Mouse (Mus musculus): ENCODE measurements around the gene Fscn3.

Fscn3 gene

DNA sequence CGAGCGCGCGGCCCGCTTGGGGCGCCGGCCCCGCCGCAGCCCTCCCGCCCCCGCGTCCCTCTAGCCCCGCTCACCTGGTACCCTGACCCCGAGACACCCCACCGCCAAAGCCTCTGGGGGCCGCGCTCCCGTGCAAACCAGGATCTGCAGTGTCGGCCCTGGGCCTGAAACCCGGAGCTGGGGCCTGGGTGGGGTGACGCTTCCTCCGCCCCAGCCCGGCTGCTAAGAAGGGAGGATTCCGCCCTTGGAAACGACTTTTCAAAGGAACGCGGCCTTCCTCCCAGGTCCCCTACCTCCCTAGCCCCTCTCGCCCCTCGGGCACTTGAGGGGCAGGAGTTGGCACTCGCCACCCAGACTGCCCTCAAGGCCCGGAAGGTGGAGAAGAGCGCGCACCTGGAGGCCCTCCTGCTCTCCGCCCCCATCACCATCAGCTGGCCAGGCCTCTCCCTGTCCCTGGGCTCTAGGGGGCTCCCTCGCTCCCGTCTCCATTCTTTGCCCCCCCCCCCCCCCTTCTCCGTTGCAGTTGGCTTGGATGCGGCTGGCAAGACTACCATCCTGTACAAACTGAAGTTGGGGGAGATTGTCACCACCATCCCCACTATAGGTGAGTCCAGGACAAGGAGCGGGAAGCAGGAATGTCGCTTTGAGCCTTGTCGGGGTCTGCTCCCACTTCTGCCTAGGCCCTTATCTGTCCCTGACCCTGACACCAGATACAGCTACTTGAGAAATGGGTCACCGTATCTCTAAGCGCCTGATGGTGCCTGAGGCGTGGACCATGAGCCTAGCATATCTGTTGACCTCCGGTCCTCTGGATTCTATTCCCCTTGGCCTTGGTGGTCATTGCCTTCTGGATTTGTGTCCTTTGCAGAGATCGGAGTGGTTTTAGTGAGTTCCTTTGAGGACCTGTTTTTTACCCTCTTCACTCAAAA lies 3.6 kb upstream of the Fscn3 start:
- in situ Hi-C loops (cut with MboI, MseI): loop anchor here (25.0 kb wide), 1 partner anchor 762 kb away; no protein-coding TSS in a partner anchor

DNA sequence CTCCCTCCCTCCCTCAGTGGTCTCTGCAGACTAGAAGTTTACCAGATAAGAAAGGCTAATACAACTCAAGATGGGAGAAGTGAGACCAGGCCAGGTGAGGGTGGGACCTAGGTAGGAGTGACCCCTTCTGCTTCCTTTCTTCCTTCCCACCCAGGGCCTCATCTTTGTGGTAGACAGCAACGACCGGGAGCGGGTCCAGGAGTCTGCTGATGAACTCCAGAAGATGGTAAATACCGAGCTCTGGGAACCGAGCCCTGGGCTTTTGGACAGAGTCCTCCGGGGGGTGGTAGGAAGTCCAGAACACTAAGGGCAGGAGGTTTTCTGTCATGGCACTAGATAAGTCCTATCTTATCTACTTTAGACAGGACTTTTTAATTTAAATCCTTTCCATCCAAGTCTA lies 2.6 kb upstream of the Fscn3 start:
- in situ Hi-C loops (cut with MboI, MseI): loop anchor here (5.0 kb wide), 1 partner anchor 52 kb away; the partner anchor contains the start of gene Snd1

DNA sequence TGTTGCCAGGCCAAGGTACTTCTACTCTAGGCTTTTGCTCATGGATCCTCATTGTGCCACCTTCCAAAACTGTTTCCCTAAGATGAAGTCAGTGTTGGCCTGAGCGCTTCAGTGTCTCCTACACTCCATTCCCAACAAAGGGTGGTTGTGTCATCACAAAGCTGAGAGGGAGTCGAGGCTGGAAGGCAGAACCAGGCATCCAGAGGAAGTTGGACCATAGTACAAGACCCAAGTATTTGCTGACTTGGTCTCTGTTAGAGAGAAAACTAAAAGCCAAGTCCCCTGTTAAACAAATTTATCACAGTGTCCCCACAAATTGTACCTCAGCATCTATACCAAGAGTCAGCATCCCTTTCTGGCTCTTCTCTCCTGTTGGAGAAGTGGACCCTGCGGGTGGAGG lies 701 bp downstream of the Fscn3 start, which contains the start of gene Gcc1:
Gcc1 (minus strand) TSS at position 101 of the 400 bp plus-strand sequence.
- in situ Hi-C loops (cut with MboI, MseI): loop anchor here (5.0 kb wide), 1 partner anchor 49 kb away; the partner anchor contains the start of gene Snd1

DNA sequence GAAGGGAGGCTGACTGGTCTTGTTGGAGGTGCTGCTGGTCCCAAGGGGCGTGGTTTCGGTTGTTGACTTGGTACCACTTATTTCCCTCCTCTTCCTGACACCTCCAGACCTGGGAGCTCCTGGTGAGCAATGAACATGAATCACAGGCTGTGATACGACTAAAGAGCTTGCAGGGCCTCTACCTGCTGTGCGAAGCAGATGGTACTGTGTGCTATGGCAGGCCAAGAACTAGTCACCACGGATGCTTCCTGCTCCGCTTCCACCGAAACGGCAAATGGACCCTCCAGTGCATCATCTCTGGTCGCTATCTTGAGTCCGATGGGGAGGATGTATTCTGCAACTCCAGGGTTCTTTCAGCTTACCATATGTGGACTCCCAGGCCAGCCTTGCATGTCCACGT lies 2.3 kb downstream of the Fscn3 start:
- in situ Hi-C loops (cut with MboI, MseI): loop anchor here (5.0 to 10.0 kb wide), 2 partner anchors 47 to 575 kb away; partner anchors contain the start of gene Snd1

DNA sequence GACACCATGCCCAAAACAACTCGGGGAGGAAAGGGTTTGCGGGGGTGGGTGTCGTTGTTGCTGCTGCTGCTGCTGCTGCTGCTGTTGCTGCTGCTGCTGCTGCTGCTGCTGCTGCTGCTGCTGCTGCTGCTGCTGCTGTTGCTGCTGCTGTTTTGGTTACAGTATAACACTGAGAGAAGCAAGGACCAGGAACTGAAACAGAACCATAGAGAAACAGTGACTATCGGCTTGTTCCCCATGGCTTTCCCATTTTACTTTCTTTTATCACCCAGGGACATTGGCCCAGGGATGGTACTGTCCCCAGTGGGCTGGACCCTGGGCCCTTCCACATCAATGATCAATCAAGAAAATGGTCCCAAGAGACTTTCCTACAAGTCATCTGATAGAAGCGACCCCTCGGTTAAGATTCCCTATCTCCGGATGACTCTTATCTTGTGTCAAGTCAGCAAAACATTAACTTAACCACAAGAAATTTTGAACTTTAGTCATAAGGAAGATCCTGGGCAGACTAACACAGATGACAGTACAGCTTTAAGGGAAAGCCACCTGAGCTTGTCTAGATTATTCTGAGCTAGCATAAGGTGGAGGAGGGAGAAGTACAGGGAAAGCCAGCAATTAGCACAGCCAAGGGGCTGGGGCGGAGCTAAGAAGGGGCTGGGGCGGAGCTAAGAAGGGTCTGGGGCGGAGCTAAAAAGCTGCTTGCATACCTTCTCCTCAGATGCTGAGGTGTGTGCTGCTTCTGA lies 3.4 kb downstream of the Fscn3 start:
- in situ Hi-C loops (cut with MboI, MseI): loop anchor here (10.0 kb wide), 1 partner anchor 574 kb away; no protein-coding TSS in a partner anchor

DNA sequence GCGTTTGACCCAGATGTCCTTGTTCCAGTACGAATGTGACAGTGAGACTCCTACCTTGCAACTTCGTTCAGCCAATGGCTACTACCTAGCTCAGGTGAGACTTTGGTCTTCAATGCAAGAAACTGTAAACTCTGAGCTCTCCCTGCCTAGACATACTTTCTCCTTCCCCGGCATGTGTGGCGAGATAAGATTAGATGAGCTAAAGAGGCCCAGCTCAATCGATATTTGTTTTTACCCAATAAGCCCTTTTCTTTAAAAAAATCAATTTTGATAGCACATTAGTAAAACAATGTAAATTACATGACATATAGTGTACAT lies 3.9 kb downstream of the Fscn3 start:
- in situ Hi-C loops (cut with MboI, MseI): loop anchor here (10.0 kb wide), 1 partner anchor 573 kb away; no protein-coding TSS in a partner anchor

DNA sequence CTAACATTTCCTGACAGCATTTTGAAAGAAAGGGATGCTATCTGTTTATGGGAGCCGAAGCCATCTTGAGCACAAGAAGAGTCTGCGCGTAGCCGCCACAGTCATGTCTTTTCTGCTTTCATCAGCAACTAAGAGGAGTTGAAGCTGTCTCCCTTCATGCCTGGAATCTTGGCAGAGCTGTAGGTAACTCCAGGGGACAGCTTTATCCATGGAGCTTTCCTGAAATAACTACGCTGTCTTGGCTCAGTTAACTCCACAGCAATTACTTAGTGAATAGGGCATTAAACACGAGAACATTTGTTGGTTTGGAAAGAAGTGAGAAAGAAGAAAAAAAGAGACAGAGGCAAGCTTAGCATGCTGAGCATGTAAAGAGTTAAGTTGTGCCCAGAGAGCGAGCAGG lies 20.3 kb downstream of the Fscn3 start:
- in situ Hi-C loops (cut with MboI, MseI): no loop called here

DNA sequence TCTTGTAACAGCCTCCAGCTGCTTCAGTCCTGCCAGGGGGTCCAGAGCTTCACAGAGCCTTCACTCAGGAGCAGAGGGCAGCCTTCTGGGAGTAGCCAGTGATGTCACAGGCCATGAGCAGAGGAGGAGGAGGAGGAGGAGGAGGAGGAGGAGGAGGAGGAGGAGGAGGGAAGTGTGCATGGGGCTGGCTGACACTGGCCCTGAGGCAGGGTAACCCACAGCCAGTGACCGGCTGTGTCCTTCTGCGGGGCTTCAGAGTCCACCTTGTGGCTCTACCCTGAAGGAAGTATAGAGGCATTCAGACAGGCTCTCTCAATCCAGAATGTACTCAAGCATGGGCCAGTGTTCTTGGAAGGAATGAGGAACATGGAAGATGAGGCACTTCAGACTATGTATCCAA lies 21.7 kb downstream of the Fscn3 start, which contains the start of gene Pax4:
Pax4 (minus strand) TSS at position 101 of the 400 bp plus-strand sequence.
- in situ Hi-C loops (cut with MboI, MseI): no loop called here

DNA sequence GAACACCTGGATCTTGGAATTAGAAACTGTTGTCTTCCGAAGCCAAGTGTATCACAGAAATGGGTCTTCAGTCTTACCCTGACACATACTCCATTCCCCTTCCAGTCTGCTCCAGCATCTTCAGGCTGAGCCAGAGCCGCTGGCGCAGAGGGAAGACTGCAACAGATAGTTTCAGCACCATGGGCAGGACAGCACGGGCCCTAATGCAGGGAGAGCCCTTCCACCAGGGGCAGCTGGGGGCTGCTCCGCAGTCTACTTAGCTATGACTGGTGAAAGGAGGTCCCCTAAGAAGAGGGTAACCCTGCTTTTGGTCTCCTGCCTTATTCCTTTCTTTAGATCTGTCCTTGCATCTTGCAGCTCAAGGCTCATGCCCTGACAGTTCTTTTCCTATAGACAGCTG lies 22.9 kb downstream of the Fscn3 start:
- in situ Hi-C loops (cut with MboI, MseI): loop anchor here (10.0 kb wide), 1 partner anchor 654 kb away; no protein-coding TSS in a partner anchor

DNA sequence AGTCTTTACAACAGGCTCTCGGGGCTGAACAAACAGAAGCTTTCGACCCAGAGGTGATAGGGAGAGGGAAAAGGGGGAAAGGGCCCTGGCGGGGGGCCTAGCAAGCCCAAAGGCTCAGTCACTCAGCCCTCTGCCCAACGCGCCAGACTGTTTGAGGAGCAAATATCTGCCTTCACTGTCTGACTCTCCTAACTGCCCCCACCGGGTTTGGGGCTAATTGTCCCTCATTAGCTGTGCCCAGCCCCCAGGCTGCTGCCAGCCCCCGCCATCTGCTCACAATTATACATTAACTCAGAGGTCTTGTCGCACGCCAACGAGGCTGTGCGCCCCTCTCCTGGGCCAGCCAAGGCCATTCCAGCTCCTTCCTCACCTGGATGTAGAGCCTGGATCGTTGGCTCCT lies 23.4 kb downstream of the Fscn3 start:
- in situ Hi-C loops (cut with MboI, MseI): loop anchor here (10.0 kb wide), 1 partner anchor 654 kb away; no protein-coding TSS in a partner anchor

DNA sequence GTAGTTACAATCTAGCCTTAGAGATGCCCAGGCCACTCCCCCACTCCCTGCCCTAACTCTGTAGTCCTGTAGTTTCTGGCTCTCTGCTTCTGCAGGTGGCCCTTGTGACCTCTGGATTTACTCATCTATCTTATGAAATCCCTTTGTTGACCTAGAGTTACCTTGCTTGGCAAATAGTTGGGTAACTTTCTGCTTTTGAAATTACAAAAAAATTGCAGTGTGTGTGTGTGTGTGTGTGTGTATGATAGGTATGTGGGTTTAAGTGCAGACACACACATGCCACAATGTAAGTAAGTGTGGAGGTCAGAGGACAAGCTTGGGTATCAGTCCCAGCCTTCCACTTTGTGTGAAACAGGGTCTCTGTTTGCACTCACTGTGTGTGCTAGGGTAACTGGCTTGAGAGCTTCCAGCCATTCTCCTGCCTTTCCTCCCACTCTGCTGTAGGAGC lies 31.7 kb downstream of the Fscn3 start:
- in situ Hi-C loops (cut with MboI, MseI): loop anchor here (10.0 kb wide), 1 partner anchor 646 kb away; no protein-coding TSS in a partner anchor

DNA sequence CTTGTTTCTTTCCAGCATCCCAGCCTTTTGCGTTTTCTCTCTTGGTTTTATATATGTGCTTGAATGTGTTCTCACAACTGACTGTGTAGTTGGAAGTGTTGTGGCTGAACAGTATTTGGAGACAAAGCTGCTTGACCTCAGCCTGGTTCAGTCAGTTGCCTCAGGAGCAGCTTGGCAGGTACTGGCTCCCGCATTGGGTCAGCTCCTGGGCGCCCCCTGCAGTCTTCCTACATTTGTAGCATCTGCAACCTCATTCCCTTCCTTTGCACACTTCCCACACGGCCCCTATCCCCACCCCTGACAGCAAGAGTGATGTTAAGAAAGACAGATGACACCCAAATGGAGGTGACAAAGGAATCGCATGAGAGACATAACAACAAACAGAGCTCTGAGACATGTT lies 32.9 kb downstream of the Fscn3 start:
- in situ Hi-C loops (cut with MboI, MseI): no loop called here

DNA sequence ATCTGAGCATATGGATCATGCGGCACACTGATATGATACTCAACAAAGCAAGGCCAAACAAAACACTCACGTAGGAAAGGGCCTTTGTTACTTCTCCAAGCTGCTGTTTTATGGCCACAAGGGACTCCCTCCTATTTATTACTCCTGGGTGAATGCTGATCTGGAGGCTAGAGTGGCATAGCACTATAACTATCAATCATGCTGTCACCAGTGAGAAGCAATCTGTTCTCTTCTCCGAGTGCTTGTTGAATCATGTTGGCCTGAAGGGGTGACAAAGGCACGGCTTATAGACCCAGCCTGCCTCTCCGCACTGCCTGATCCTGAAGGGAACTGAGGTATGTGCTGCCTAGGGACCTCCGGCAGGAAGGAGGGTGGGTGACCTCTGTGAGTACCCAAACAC lies 37.0 kb downstream of the Fscn3 start:
- in situ Hi-C loops (cut with MboI, MseI): no loop called here

DNA sequence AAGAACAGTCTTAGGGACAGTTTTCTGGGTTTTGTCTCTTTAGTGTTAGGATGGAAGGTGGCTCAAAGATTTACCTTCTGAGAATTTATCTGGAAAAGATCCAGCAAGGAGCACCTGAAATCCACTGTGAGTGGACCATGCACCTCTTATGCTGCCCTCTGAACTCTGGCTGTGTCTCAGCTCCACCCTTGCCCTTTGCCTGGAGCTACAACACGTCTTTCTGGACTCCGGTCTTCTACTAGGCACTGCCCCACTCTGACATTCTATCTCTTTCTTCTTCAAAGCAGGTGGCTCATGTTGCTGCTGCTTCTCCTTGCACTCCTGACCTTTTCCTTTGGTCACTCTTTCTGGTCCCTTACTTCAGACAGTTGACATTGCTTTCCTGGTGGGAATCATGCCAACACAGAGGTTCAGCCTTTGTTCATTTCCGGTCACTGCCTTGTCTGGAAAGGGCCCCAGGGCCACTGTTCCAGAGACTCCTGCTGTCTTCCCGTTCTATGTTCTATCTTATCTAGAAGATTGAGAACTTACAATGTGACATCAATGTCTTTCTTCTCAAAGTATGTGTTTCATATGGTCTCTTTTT lies 42.5 kb downstream of the Fscn3 start:
- in situ Hi-C loops (cut with MboI, MseI): no loop called here

DNA sequence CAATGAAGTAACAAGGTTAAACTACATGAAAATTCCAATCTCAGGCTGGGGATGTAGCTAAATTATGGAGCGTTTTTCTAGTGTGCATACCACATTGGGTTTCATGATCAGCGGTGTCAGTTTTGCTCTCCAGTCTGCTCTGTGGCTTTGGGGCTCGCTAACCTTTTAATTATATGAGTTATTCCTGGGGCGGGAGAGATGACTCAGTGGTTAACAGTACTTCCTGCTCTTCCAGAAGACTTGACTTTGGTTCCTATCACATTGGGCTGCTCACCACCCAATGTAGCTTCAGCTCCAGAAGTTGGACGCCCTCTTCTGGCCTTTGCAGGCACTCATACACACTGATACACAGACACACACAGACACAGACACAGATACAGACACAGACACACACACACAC lies 43.0 kb downstream of the Fscn3 start:
- in situ Hi-C loops (cut with MboI, MseI): no loop called here

DNA sequence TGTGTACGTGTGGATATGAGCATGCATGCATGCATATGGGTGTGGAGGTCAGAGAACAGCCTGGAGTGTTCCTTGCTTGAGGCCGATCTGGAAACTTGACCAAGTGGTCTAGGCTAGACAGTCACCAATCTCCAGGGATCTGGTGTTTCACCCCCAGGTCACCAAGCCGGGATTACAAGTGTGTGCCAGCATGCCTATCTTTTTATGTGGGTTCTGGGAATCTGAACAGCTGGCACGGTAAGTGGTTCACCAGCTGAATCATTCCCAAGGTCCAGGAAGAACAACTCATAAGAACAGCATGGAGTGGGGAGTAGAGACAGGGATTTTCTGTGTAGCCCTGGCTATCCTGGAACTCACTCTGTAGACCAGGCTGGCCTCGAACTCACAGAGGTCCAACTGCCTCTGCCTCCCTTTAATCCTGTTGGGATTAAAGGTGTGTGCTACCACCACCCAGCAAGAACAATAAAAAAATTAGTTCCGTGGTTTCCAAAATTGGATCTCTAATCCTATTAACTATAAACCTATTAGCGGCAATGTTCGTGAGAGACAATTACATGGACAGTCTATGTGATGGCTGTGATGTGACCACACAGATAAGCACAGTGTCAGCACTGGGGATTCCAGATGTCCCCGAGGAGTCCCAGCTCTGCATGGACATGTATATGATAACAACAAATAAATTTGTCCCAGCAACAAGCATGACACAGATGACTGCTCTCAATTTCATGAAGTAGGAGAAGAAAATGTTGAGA lies 43.9 kb downstream of the Fscn3 start:
- in situ Hi-C loops (cut with MboI, MseI): no loop called here

DNA sequence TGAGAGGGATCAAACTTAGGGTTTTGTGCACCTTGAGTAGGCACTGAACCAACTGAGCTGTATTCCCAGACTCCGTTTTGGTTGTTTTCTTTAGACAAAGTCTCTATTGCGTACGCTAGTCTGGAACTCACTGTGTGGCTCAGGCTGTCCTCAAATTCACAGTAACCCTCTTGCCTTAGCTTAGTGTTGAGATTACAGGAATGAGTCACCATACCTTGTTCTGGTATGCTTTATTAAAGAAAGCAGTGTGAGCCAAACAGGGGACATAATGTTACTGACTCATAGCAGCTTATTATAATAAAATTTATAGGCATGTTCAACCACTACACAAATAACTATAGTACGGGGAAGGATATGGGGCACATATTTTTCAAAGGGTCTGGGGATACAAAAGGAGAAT lies 46.6 kb downstream of the Fscn3 start:
- in situ Hi-C loops (cut with MboI, MseI): no loop called here

DNA sequence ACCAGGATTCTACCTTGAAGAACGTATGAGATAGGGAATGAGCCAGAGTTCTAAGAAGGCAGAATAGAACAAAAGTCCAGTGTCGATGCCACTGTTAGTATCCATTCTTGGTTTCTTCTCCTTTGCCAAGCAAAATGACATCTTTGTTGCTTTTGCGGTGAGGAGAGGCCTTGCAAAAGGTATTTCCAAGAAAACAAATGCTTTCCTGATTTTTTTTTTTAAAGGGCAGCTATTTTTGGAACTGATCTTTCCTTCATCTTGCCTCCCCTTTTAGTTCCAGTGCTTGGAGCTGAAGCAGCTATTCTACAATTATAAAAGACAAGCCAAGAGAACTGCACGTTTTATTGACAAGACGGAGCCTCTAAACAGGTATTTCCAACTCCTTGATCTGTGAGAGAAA lies 47.2 kb downstream of the Fscn3 start, which contains the start of gene Snd1:
Snd1 (plus strand) TSS at position 301 of the 400 bp plus-strand sequence.
- in situ Hi-C loops (cut with MboI, MseI): loop anchor here (5.0 kb wide), 2 partner anchors 48 to 213 kb away; partner anchors contain the start of genes Fscn3 and Gcc1

DNA sequence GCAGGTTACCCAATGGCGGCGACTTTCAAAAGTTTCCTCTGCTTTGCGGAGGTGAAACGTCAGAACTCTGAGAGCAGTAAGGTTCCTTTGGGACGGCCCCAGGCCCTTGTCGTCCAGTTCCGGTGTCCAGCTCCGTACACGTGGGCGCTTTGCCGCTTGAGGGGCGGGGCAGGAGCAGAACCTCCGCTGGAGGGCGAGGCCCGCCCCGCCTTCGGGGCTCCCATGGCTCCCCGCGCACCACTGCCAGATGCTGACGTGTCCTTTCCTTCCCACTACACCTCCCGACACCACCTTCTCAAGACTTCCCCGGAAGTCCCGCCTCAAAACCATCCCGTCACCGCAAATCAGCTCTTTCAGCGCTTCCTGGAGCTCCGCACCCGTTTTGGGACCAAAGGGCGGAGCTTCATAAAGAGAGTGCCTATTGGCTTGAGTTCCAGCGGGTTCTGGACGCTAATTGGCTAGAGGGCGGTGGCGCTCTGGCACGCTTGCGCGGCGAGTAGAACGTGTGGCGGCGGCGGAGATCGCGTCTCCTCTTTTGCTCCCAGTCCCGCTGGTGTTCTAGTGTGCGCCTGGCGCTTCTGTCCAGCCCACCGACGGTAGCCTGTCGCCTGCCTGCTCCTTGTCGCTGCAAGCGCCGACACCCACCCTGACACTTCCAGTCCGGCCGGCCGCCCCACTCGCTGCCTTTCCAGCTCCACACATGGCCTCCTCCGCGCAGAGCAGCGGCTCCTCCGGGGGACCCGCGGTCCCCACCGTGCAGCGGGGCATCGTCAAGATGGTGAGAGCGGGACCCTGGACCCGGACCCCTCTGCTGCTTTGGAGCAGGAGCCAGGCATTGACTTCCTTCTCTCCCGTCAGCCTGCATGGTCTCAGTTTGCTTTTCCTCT lies 52.5 kb downstream of the Fscn3 start:
- in situ Hi-C loops (cut with MboI, MseI): loop anchor here (5.0 kb wide), 2 partner anchors 53 to 218 kb away; partner anchors contain the start of genes Fscn3 and Gcc1

Data from T-helper 2 cell (primary cell).